Mouse (Mus musculus) gastrocnemius, postnatal 25 days (tissue): ENCODE data around the gene Fgfr2. TPM values are rescaled to one million over a fixed set of nuclear protein-coding genes. Genes with fewer than 3 reads are reported as not detected.
"Not testable (repeated sequence)": the region's sequence is repeated elsewhere in the genome, so short reads cannot be mapped to it uniquely, and the experiment has no call there.

Experiments
- DNase-seq: peaks from one replicate; pipeline ENCODE4 v3.0.0; 2022
- total RNA-seq, 2 experiments: library from RNA; stranded (reverse); gene quantifications; 1 replicate in 1 of 2; 2 replicates in 1 of 2; pipeline ENCODE4 v1.2.3; 2021

Gene Fgfr2
- total RNA-seq, 2 experiments from 2014 or later, result 0.33 to 0.96 TPM

GRCm38 (mm10) chr7:131543623-131544481, 1579.3 kb downstream of the Fgfr2 start:
- DNase-seq, result no peak

GRCm38 (mm10) chr7:131542872-131543622, 1580.1 kb downstream of the Fgfr2 start:
- DNase-seq, result no peak

- no peak for DNase-seq
These were observed 1580.9 kb downstream of the Fgfr2 start, which contains the start of gene Hmx3 for GRCm38 (mm10) chr7:131542115-131542871. Gene Hmx3, plus strand, starts transcription at chr7:131542867.

GRCm38 (mm10) chr7:131541184-131542114, 1581.7 kb downstream of the Fgfr2 start:
- no peak for DNase-seq

GRCm38 (mm10) chr7:131539979-131540378, 1583.2 kb downstream of the Fgfr2 start:
- peak; percentile 54 for DNase-seq

GRCm38 (mm10) chr7:131503739-131504138, 1619.4 kb downstream of the Fgfr2 start:
- DNase-seq, result no peak

- no peak for DNase-seq
These were observed 1644.7 kb downstream of the Fgfr2 start for GRCm38 (mm10) chr7:131478403-131478802.

- no peak for DNase-seq
These were observed 1646.0 kb downstream of the Fgfr2 start for GRCm38 (mm10) chr7:131477140-131477539.

- DNase-seq, result no peak
These were observed 1651.6 kb downstream of the Fgfr2 start for GRCm38 (mm10) chr7:131471551-131471950.

- DNase-seq, result no peak
These were observed 1653.6 kb downstream of the Fgfr2 start for GRCm38 (mm10) chr7:131469506-131469905.

GRCm38 (mm10) chr7:131467312-131467711, 1655.8 kb downstream of the Fgfr2 start:
- no peak for DNase-seq

GRCm38 (mm10) chr7:131465735-131466134, 1657.4 kb downstream of the Fgfr2 start:
- DNase-seq, result no peak

GRCm38 (mm10) chr7:131465117-131465601, 1658.0 kb downstream of the Fgfr2 start:
- DNase-seq, result no peak

- DNase-seq, result no peak
These were observed 1666.4 kb downstream of the Fgfr2 start for GRCm38 (mm10) chr7:131456714-131457113.

- no peak for DNase-seq
These were observed 1686.1 kb downstream of the Fgfr2 start for GRCm38 (mm10) chr7:131437051-131437450.

- no peak for DNase-seq
These were observed 1688.9 kb downstream of the Fgfr2 start for GRCm38 (mm10) chr7:131434276-131434675.

- DNase-seq, result no peak
These were observed 1690.9 kb downstream of the Fgfr2 start for GRCm38 (mm10) chr7:131432244-131432643.

- no peak for DNase-seq
These were observed 1695.8 kb downstream of the Fgfr2 start for GRCm38 (mm10) chr7:131427331-131427730.

- no peak for DNase-seq
These were observed 1698.2 kb downstream of the Fgfr2 start for GRCm38 (mm10) chr7:131424912-131425311.

GRCm38 (mm10) chr7:131417605-131418004, 1705.5 kb downstream of the Fgfr2 start:
- DNase-seq, result no peak

- not testable (repeated sequence) for DNase-seq
These were observed 1706.4 kb downstream of the Fgfr2 start for GRCm38 (mm10) chr7:131416742-131417141.
